Mouse (Mus musculus) liver, embryonic 16.5 days (tissue): Measurements from ENCODE around the gene Pex12. TPM values are rescaled to one million over a fixed set of nuclear protein-coding genes. Genes with fewer than 3 reads are reported as not detected.

Source experiments
- ATAC-seq: fragments of 200-750 bp; cut with Nextera tagmentation; 2 replicates; pipeline ENCODE4 v1.8.0; 2017; ENCODE audit warnings: low read depth, mild to moderate bottlenecking, moderate number of reproducible peaks, moderate library complexity
- H3K27ac ChIP-seq: fragments of 300-500 bp; sonication (generic); 2 replicates; pipeline ENCODE4 v1.5.1; 2014; ENCODE audit warnings: mild to moderate bottlenecking, low read length
- H3K27me3 ChIP-seq: fragments of 300-500 bp; sonication (generic); 2 replicates; pipeline ENCODE4 v1.6.1; 2014; ENCODE audit warnings: low read depth, low read length, mixed read lengths; ENCODE audit not compliant: control insufficient read depth, insufficient read depth
- H3K36me3 ChIP-seq: fragments of 300-500 bp; sonication (generic); 2 replicates; pipeline ENCODE4 v1.6.1; 2014; ENCODE audit warnings: mild to moderate bottlenecking; ENCODE audit not compliant: control insufficient read depth, insufficient read depth
- H3K4me1 ChIP-seq: fragments of 300-500 bp; sonication (generic); 2 replicates; pipeline ENCODE4 v1.6.1; 2014; ENCODE audit warnings: low read depth, low read length, mixed read lengths; ENCODE audit not compliant: control insufficient read depth
- H3K4me2 ChIP-seq: fragments of 300-500 bp; sonication (generic); 2 replicates; pipeline ENCODE4 v1.6.1; 2014; ENCODE audit warnings: low read depth, low read length, mixed read lengths
- H3K4me3 ChIP-seq: fragments of 300-500 bp; sonication (generic); 2 replicates; pipeline ENCODE4 v1.5.1; 2014; ENCODE audit warnings: low read depth, mild to moderate bottlenecking, low read length
- H3K9ac ChIP-seq: fragments of 300-500 bp; sonication (generic); 2 replicates; pipeline ENCODE4 v1.6.1; 2014; ENCODE audit warnings: low read depth, low read length
- H3K9me3 ChIP-seq: fragments of 300-500 bp; sonication (generic); replicated peaks from 2 replicates; pipeline ENCODE4 v1.6.1; 2016; ENCODE audit warnings: low read length; ENCODE audit not compliant: control insufficient read depth
- WGBS: fragments of 180-500 bp; shearing (Covaris S2); extraction: QIAGEN DNeasy Blood & Tissue Kit; methylation state at CpG from one replicate; pipeline ENCODE4 v1.1.7; 2014; ENCODE audit not compliant: insufficient replicate concordance; 5-methylcytosine and 5-hydroxymethylcytosine counted together
- polyA plus RNA-seq: library from polyadenylated mRNA; unstranded; fragments of >200 nt; fragmentation: Nextera tagmentation; extraction: Ambion mirVana; gene quantifications from 2 replicates; pipeline ENCODE4 v1.2.1, GENCODE M21; 2015

Pex12 gene
- polyA plus RNA-seq, 1 experiment from 2014 or later: 6.2 TPM

DNA sequence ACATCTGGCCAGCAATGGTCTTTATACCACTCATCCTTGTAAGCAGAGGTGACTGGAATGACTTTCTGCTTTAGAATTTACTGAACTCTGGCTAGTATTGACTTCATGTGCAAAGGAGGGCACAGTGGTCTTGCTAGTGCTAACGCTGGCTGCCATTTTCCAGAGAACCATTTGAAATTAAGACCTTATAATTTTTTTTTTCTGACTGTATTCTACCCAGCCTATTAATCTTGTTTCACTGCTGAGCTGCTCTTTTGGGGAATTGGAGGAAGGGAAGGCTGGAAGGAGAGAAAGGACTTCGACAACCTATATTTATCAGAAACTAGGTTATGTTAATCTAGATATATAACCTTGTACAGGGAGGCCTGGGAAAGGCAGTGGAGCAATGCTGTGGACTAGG, 2.1 kb upstream of the Pex12 start:
- H3K9ac ChIP-seq: no peak overlapping the region
- H3K9me3 ChIP-seq: no peaks in the 10 kb centered on the region
- WGBS: 72% methylated on average over 2 of the region's 2 CpGs
- no peak overlapping the region for H3K27ac ChIP-seq
- H3K36me3 ChIP-seq: no peaks in the 10 kb centered on the region
- no peak overlapping the region for H3K4me2 ChIP-seq
- ATAC-seq: no peak
- no peaks in the 10 kb centered on the region for H3K27me3 ChIP-seq
- peaks cover 23% of the 10 kb centered on the region for H3K4me1 ChIP-seq
- H3K4me3 ChIP-seq: no peak overlapping the region

DNA sequence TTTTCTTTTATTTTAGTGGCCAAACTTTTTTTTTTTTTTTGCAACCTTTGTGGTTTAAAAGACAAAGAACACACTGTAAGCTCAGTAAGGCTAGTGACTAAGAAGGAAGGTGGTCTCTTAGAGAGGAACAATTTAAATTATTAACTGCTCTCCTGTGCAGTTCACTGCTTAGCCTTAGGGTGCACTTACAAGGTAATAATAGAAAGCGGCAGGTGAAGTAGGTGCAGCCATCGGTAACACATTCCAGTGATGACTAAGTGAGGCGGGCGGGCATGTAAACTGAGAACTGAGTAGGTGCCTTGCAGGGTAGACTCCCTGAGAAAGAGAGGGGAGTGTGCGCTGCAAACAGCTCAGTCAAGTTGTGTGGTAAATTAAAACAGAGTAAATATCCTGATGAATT, 1.4 kb upstream of the Pex12 start:
- 64% methylated on average over 5 of the region's 5 CpGs for WGBS
- Histone ChIP-seq H3K36me3 (no peaks in the 10 kb centered on the region), H3K27me3 (no peaks in the 10 kb centered on the region), H3K9me3 (no peaks in the 10 kb centered on the region), H3K4me1 (peaks cover 23% of the 10 kb centered on the region), H3K9ac (peak overlapping the region; percentile 5), H3K4me3 (peak overlapping the region; percentile 96; the same call in 1 of the 2 replicates), H3K27ac (no peak overlapping the region), H3K4me2 (peak overlapping the region; percentile 91)
- no peak for ATAC-seq

DNA sequence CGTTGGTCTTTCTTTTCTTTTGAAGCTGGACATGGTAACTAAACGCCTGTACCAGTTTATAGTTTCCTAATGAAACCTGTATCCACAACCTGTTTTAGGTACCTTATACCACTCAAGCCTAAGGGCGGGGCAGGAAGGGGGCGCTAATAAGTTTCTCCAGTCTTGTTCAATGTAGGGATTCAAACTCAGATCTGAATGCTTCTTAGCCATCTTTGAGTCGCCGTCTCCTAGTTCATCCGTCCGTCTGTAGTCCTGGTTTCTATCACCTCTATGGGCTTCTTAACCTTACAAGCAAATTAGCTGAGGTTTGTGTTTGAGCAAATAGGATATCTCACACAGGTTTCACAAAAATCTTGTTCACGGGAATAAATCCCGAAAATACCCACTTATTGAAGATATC, 262 bp downstream of the Pex12 start:
- Histone ChIP-seq H3K4me3 (peak overlapping the region; percentile 96), H3K9me3 (no peaks in the 10 kb centered on the region), H3K27ac (peak overlapping the region; percentile 98), H3K36me3 (peaks cover 3% of the 10 kb centered on the region), H3K4me2 (peak overlapping the region; percentile 91), H3K4me1 (peaks cover 35% of the 10 kb centered on the region), H3K9ac (peak overlapping the region; percentile 99), H3K27me3 (no peaks in the 10 kb centered on the region)
- no peak for ATAC-seq
- WGBS: 4% methylated on average over 10 of the region's 10 CpGs

- Histone ChIP-seq H3K4me3 (no peak overlapping the region), H3K9ac (no peak overlapping the region), H3K4me1 (peaks cover 37% of the 10 kb centered on the region), H3K27ac (peak overlapping the region; percentile 98), H3K9me3 (no peaks in the 10 kb centered on the region), H3K27me3 (no peaks in the 10 kb centered on the region), H3K36me3 (peaks cover 9% of the 10 kb centered on the region), H3K4me2 (peak overlapping the region; percentile 91)
- ATAC-seq: no peak
- WGBS: 63% methylated on average over 2 of the region's 2 CpGs
These were observed 955 bp downstream of the Pex12 start for GRCm38 (mm10) chr11:83301431-83301831.

DNA sequence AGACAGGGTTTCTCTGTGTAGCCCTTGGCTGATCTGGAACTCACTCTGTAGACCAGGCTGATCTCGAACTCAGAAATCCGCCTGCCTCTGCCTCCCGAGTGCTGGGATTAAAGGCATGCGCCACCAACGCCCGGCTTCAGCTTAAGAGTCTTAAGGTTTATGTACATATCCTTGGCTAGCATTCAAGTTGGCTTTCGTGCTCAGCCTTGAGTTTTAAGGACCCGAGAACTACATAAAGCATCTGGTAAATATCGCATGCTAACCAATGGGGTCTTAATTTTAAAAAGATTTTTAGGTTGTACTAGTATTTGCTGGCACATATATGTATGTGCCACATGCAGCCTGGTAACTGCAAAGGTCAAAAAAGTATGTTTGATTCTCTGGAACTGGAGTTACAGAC, 2.7 kb downstream of the Pex12 start:
- H3K9ac ChIP-seq: no peak overlapping the region
- no peaks in the 10 kb centered on the region for H3K9me3 ChIP-seq
- ATAC-seq: no peak
- H3K4me3 ChIP-seq: no peak overlapping the region; the same call in 1 of the 2 replicates
- H3K4me1 ChIP-seq: peaks cover 33% of the 10 kb centered on the region
- H3K27ac ChIP-seq: no peak overlapping the region
- no peaks in the 10 kb centered on the region for H3K27me3 ChIP-seq
- 88% methylated on average over 9 of the region's 9 CpGs for WGBS
- H3K36me3 ChIP-seq: peaks cover 19% of the 10 kb centered on the region
- H3K4me2 ChIP-seq: no peak overlapping the region

- H3K9me3 ChIP-seq: no peaks in the 10 kb centered on the region
- H3K9ac ChIP-seq: peak within 1 kb of the TSS; percentile 95
- ATAC-seq: peak; percentile 86
- 2% methylated on average over 56 of the region's 56 CpGs for WGBS
- peak within 1 kb of the TSS; percentile 92 for H3K4me3 ChIP-seq
- H3K27ac ChIP-seq: peak within 1 kb of the TSS; percentile 95
- peak within 1 kb of the TSS; percentile 89 for H3K4me2 ChIP-seq
- no peaks in the 10 kb centered on the region for H3K27me3 ChIP-seq
- peaks cover 36% of the 10 kb centered on the region for H3K4me1 ChIP-seq
- H3K36me3 ChIP-seq: peaks cover 19% of the 10 kb centered on the region
These were observed 3.9 kb downstream of the Pex12 start, which contains the start of gene Ap2b1 for GRCm38 (mm10) chr11:83298225-83299195. TSS of gene Ap2b1 (plus strand) at chr11:83299024.

DNA sequence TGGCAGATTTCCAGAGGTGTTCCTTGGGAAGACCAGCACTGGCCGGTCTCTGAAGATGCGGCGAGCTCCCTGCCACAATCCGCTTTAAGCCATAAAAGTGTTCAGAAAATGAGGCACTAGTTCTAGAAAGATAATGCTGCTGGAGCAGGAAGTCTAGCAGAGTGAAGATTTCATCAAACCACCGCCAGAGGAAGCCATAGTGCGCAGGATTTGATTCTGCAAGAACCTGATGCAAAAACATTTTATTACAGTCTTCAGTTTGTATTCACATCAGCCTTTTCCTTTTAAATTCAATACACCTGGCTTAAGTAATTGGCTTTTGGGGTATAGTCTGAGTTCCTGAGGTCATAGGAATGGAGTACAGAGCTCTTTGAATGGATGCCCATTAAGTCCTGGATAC, 4.6 kb downstream of the Pex12 start:
- Histone ChIP-seq H3K9me3 (no peaks in the 10 kb centered on the region), H3K9ac (peak overlapping the region; percentile 95; the same call in 1 of the 2 replicates), H3K4me1 (peaks cover 41% of the 10 kb centered on the region), H3K27me3 (no peaks in the 10 kb centered on the region), H3K4me2 (peak overlapping the region; percentile 89), H3K27ac (peak overlapping the region; percentile 95), H3K4me3 (peak overlapping the region; percentile 92), H3K36me3 (peaks cover 19% of the 10 kb centered on the region)
- 40% methylated on average over 6 of the region's 6 CpGs for WGBS
- no peak for ATAC-seq

DNA sequence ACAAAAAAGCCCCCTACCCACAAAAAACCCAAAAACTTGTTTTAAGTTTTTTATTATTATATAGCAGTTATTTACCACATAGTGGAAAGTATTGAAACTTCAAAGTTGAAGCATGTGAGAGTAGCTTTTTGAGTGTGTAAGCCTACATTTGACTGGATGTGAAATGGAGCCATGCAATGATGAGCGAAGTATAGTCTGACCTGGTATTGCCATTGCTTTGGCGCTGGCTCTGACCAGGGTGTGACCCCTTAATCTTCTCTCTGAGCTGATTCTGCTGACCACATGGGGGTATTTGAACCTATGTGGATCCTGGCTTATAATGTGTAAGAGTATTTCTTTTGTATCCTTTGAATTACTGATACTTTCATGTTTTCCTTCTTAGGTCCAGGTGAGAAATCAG, 8.3 kb downstream of the Pex12 start:
- no peak for ATAC-seq
- 89% methylated on average over 2 of the region's 2 CpGs for WGBS

GRCm38 (mm10) chr11:83293182-83293581, 9.2 kb downstream of the Pex12 start:
- Histone ChIP-seq H3K9ac (peak overlapping the region; percentile 74), H3K27me3 (no peaks in the 10 kb centered on the region), H3K4me3 (peak overlapping the region; percentile 83), H3K9me3 (no peaks in the 10 kb centered on the region), H3K4me2 (peak overlapping the region; percentile 69), H3K4me1 (peaks cover 39% of the 10 kb centered on the region), H3K27ac (peak overlapping the region; percentile 65; the same call in 1 of the 2 replicates), H3K36me3 (peaks cover 19% of the 10 kb centered on the region)
- 90% methylated on average over 1 of the region's 1 CpGs for WGBS
- ATAC-seq: no peak

More for the DNA sequence above, 8.3 kb downstream of the Pex12 start:
- Histone ChIP-seq H3K36me3 (peaks cover 19% of the 10 kb centered on the region), H3K27ac (no peak overlapping the region; the same call in 1 of the 2 replicates), H3K4me2 (peak overlapping the region; percentile 69), H3K4me1 (peaks cover 37% of the 10 kb centered on the region), H3K27me3 (no peaks in the 10 kb centered on the region), H3K9ac (no peak overlapping the region), H3K4me3 (peak overlapping the region; percentile 83), H3K9me3 (no peaks in the 10 kb centered on the region)
